Mouse (Mus musculus): ENCODE results near the gene Fam193a.

DNA sequence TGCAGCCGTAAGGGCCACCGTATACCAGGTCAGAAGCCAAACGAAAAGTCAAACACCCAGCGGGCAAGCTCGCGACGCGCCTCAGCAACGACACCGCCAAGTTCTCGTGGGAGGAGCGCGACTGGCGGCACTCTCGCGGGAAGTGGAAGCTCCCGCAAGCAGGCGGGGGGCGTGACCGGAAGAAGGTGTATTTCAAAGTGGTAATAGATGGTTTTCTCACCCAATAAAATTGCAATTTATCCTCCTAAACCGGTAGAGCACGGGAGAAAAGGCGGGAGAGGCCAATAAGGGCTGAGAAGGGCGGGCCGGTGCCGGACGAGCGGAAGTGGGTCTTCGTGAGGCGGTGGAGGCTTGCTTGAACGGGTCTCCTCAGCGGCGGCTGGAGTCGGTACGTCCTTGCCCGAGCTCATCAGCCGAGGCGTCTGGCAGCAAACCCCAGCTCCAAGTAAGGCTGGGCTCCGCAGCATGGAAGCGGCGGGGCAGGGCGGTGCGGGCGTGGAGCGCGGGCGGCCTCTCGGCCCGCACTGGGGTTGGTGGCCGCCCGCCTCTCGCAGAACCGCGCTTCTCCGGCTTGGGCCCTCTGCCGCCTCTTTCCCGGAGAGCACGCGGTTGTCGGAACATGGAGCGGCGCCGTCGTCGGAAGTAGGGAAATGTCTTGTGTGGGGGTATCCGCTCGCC lies 33.5 kb upstream of the Fam193a start, which contains the start of gene Rnf4:
- TF ChIP-seq POLR2A (IDR thresholded peaks at IDR 0.05; ENCODE audit: borderline replicate concordance, extremely low read depth, insufficient read depth, insufficient read length, poor library complexity, severe bottlenecking) (peak; percentile 70; the same call in 1 of the 2 replicates), CTCF (IDR thresholded peaks at IDR 0.05; ENCODE audit: borderline replicate concordance, extremely low read depth, insufficient read depth, insufficient read length) (no peak)
